Mouse (Mus musculus) naive thymus-derived CD4-positive, alpha-beta T cell, adult 2 months (primary cell): Measurements from ENCODE around the gene Gm21190.
"Not testable (repeated sequence)": the region's sequence is repeated elsewhere in the genome, so short reads cannot be mapped to it uniquely, and the experiment has no call there.

Experiments used
- DNase-seq: peaks from one replicate; pipeline ENCODE4 v3.0.0-alpha.2; 2011; ENCODE audit warnings: low read depth

The Gm21190 gene

DNA sequence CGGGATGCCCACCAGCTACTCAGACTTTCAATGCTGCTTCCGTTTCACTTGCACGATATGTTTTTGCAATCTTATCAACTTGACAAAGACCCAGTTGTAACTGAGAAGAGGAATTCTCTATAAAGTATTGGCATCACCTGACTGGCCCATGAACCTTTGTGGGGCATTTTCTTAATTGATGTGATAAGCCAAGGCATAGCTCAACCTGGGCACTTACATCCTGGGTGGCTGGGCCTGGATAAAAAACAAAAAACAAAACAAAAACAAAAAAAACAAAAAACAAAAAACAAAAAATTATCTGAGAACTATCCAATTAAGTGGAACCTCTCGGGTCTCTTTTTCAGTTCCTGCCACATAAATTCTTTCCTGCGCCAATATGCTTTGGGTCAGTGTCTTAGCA, 40.3 kb downstream of the Gm21190 start:
- no peak for DNase-seq

DNA sequence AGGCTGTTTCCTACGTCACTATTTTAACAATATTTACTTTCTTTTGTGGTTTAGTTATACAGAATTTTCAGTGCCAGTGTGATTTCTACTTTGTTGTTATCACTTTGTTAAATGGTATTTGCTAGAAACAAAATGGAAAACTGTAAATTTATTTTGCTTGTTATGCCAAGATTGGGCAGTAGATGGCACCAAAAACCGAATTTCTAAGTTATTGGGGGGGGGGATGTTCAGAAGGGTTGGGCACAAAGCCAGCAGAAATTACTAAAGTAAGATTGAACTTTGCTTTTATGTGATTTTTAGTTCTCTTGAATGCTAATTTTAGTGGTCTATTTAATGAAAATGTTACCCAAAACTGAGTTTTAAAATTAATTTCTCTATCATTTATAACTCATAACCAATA, 44.4 kb downstream of the Gm21190 start:
- not testable (repeated sequence) for DNase-seq

DNA sequence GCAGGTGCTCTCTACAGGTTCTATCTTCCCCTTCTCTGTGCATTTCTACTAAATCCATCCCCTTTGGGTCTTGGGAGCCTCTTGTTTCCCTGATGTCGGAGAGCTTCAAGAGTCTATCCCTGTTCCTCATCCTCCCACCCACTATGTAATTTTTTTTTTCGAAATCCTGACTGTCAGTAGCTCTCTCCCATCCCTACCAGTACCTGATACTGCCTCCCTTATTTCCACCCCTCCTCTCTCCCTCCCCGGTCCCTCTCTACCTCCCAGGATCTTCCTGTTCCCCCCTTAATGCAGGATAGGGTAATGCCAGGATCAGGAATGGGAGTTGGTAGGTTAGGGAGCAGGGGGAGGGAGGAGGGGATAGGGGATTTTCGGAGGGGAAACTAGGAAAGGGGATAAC, 45.4 kb downstream of the Gm21190 start:
- not testable (repeated sequence) for DNase-seq

DNA sequence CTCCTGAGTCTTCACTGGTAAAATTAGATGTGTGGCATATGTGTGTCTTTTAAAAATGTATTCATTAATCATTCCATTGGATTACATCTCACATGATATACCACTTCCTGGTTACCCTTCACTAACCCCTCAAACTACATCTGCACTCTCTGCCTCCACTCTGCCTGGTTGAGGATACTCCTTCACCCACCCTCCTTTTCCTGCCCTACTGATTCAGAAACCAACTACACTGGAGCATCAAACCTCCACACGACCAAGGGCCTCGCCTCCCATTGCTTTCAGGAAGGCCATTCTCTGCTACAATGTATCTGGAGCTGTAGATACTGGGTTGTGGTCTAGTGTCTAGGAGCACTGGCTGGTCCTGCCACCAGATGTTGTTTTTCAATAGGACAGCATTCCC, 46.2 kb downstream of the Gm21190 start:
- not testable (repeated sequence) for DNase-seq

DNA sequence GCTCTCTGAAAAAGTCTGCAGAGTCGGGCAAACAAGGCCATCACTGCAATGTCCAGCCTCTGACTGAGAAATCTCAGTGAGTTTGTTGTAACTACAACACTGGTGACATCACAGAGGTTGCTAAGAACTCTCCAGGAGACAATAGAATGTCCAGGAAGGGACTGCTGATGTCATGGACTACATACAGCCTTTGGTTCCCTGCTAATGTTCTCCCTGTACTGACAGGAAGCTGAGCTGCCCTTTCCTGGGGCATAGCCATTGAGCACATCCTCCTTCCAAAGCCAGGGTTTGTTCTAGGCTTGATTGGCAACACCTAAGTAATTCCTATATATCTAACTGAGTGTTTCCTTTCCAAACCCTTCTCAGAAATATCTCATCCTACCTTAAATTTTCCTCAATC, 52.6 kb downstream of the Gm21190 start, which contains the start of gene Gm21149:
Gene Gm21149 (minus strand): TSS at position 101 of the 400 bp plus-strand sequence.
- not testable (repeated sequence) for DNase-seq
